Mouse (Mus musculus) retina, embryonic 14.5 days (tissue): Measurements from ENCODE around the gene Aldh1a1.
"Not testable (repeated sequence)": the region's sequence is repeated elsewhere in the genome, so short reads cannot be mapped to it uniquely, and the experiment has no call there.

Experiments used
- DNase-seq: peaks from one replicate; pipeline ENCODE4 v3.0.0-alpha.2; 2015; ENCODE audit warnings: low spot score

Aldh1a1 gene

GRCm38 (mm10) chr19:20492491-20492890 lies at the start of gene Aldh1a1:
Gene Aldh1a1 (plus strand): TSS chr19:20492715.
- no peak for DNase-seq

- no peak for DNase-seq
Measured at GRCm38 (mm10) chr19:20447807-20448206, 44.7 kb upstream of the Aldh1a1 start.

- peak; percentile 75 for DNase-seq
Measured at GRCm38 (mm10) chr19:20449546-20449945, 43.0 kb upstream of the Aldh1a1 start.

GRCm38 (mm10) chr19:20451045-20451444 lies 41.5 kb upstream of the Aldh1a1 start:
- DNase-seq: no peak

GRCm38 (mm10) chr19:20484497-20484896 lies 8.0 kb upstream of the Aldh1a1 start:
- no peak for DNase-seq

GRCm38 (mm10) chr19:20491950-20492349 lies 565 bp upstream of the Aldh1a1 start:
- no peak for DNase-seq

- DNase-seq: no peak
Measured at GRCm38 (mm10) chr19:20496476-20496875, 4.0 kb downstream of the Aldh1a1 start.

- no peak for DNase-seq
Measured at GRCm38 (mm10) chr19:20505359-20505758, 12.8 kb downstream of the Aldh1a1 start.

- DNase-seq: peak; percentile 78
Measured at GRCm38 (mm10) chr19:20506936-20507615, 14.6 kb downstream of the Aldh1a1 start.

- DNase-seq: peak; percentile 52
Measured at GRCm38 (mm10) chr19:20508609-20509008, 16.1 kb downstream of the Aldh1a1 start.

- no peak for DNase-seq
Measured at GRCm38 (mm10) chr19:20511971-20512370, 19.5 kb downstream of the Aldh1a1 start.

GRCm38 (mm10) chr19:20513181-20513580 lies 20.7 kb downstream of the Aldh1a1 start:
- DNase-seq: no peak

GRCm38 (mm10) chr19:20513688-20514361 lies 21.3 kb downstream of the Aldh1a1 start:
- no peak for DNase-seq

- no peak for DNase-seq
Measured at GRCm38 (mm10) chr19:20516481-20516880, 24.0 kb downstream of the Aldh1a1 start.

GRCm38 (mm10) chr19:20529156-20529555 lies 36.6 kb downstream of the Aldh1a1 start:
- not testable (repeated sequence) for DNase-seq

- DNase-seq: no peak
Measured at GRCm38 (mm10) chr19:20529921-20530696, 37.6 kb downstream of the Aldh1a1 start.

GRCm38 (mm10) chr19:20536538-20536937 lies 44.0 kb downstream of the Aldh1a1 start:
- no peak for DNase-seq

- DNase-seq: no peak
Measured at GRCm38 (mm10) chr19:20541044-20541443, 48.5 kb downstream of the Aldh1a1 start.

GRCm38 (mm10) chr19:20541924-20542323 lies 49.4 kb downstream of the Aldh1a1 start:
- no peak for DNase-seq

GRCm38 (mm10) chr19:20543816-20544215 lies 51.3 kb downstream of the Aldh1a1 start:
- DNase-seq: no peak

GRCm38 (mm10) chr19:20544941-20545340 lies 52.4 kb downstream of the Aldh1a1 start:
- no peak for DNase-seq

- no peak for DNase-seq
Measured at GRCm38 (mm10) chr19:20547025-20547424, 54.5 kb downstream of the Aldh1a1 start.

GRCm38 (mm10) chr19:20549409-20549808 lies 56.9 kb downstream of the Aldh1a1 start:
- no peak for DNase-seq
